Mouse (Mus musculus) small intestine, adult 2 months (tissue): Measurements from ENCODE around the gene Dclre1a.

Experiments
- CTCF ChIP-seq: fragments of 200-500 bp; IDR thresholded peaks from 2 replicates; pipeline ENCODE4 v1.5.1; 2012; ENCODE audit warnings: low read depth, mild to moderate bottlenecking, control low read depth, inconsistent platforms, low read length, moderate library complexity, mixed read lengths; ENCODE audit not compliant: insufficient replicate concordance, insufficient read length; ENCODE audit errors: extremely low read depth
- POLR2A ChIP-seq: fragments of 200-500 bp; IDR thresholded peaks from 2 replicates; pipeline ENCODE4 v1.6.1; 2012; ENCODE audit warnings: low read depth, mild to moderate bottlenecking, control low read depth, inconsistent platforms, low read length, moderate library complexity

- no peak for TF ChIP-seq CTCF
- no peak for TF ChIP-seq POLR2A
Measured at GRCm38 (mm10) chr19:56583785-56584184, 35.8 kb upstream of the Dclre1a start.
